Mouse (Mus musculus): ENCODE measurements around the gene Gfpt2. TPM values are rescaled to one million over a fixed set of nuclear protein-coding genes. Genes with fewer than 3 reads are reported as not detected.
A peak's percentile ranks its signal among the peaks of the same experiment; 100 is the strongest.

Gene Gfpt2
- polyA plus RNA-seq, 2 experiments = 24.8 to 27.4 TPM

DNA sequence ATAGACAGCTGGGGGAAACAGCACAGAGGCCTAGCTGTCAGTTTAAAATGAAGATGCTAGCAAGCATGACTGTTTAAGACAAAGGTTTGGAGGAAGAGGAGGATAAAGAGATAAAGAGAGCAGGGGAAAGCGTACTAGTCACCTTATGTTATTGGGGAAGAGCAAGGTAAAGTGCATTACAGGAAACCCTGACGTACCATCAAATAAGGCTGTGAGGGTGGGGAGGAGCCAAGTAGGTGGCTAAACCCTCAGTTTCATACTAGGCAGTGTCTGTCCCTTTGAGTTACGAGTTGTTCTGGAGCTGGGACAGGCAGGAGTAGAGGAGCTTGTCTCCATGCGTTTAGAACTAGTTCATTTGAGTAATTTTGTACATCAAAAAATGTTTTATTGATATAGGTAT is 67.2 kb downstream of the Gfpt2 start:
- ATAC-seq (ENCODE audit: low FRiP score, low read depth) (no peak), DNase-seq (ENCODE audit: low spot score) (no peak)
- TF ChIP-seq POLR2A (IDR thresholded peaks at IDR 0.05; ENCODE audit: borderline replicate concordance, extremely low read depth, insufficient read depth, insufficient read length) = no peak
- Histone ChIP-seq H3K4me2 (replicated peaks; ENCODE audit: low read depth, low read length, severe bottlenecking) (no peak overlapping the region), H3K27ac (replicated peaks; ENCODE audit: low read depth, low read length) (no peak overlapping the region), H3K9ac (ENCODE audit: low read depth, low read length, severe bottlenecking) (no peak overlapping the region), H3K9me3 (ENCODE audit: control insufficient read depth, low read length) (no peaks in the 10 kb centered on the region), H3K4me3 (replicated peaks; ENCODE audit: low read length) (no peak overlapping the region), H3K4me1 (ENCODE audit: control insufficient read depth, insufficient read depth, low read length) (no peaks in the 10 kb centered on the region), H3K36me3 (ENCODE audit: control insufficient read depth, insufficient read depth, low read length) (peaks cover 20% of the 10 kb centered on the region), H3K27me3 (ENCODE audit: control insufficient read depth, insufficient read depth, low read length) (no peaks in the 10 kb centered on the region)
- 84% methylated on average over 4 of the region's 4 CpGs for WGBS

GRCm38 (mm10) chr11:49863926-49864325 is 69.9 kb downstream of the Gfpt2 start:
- H3K4me1 ChIP-seq (ENCODE audit: control insufficient read depth, insufficient read depth, low read length) = no peaks in the 10 kb centered on the region
- no peak overlapping the region for H3K4me2 ChIP-seq (replicated peaks; ENCODE audit: low read depth, low read length, severe bottlenecking)
- H3K36me3 ChIP-seq (ENCODE audit: control insufficient read depth, insufficient read depth, low read length) = peaks cover 26% of the 10 kb centered on the region
- H3K4me3 ChIP-seq (replicated peaks; ENCODE audit: low read length) = no peak overlapping the region
- TF ChIP-seq POLR2A (IDR thresholded peaks at IDR 0.05; ENCODE audit: borderline replicate concordance, extremely low read depth, insufficient read depth, insufficient read length) = no peak
- no peak overlapping the region for H3K27ac ChIP-seq (replicated peaks; ENCODE audit: low read depth, low read length)
- no peaks in the 10 kb centered on the region for H3K27me3 ChIP-seq (ENCODE audit: control insufficient read depth, insufficient read depth, low read length)
- DNase-seq (ENCODE audit: low spot score) (no peak), ATAC-seq (ENCODE audit: low FRiP score, low read depth) (no peak)
- no peaks in the 10 kb centered on the region for H3K9me3 ChIP-seq (ENCODE audit: control insufficient read depth, low read length)
- no peak overlapping the region for H3K9ac ChIP-seq (ENCODE audit: low read depth, low read length, severe bottlenecking)

- H3K4me2 ChIP-seq (replicated peaks; ENCODE audit: low read depth, low read length, severe bottlenecking) = no peak overlapping the region
- H3K27ac ChIP-seq (replicated peaks; ENCODE audit: low read depth, low read length) = no peak overlapping the region
- ATAC-seq (ENCODE audit: low FRiP score, low read depth) = no peak
- H3K9me3 ChIP-seq (ENCODE audit: control insufficient read depth, low read length) = no peaks in the 10 kb centered on the region
- H3K27me3 ChIP-seq (ENCODE audit: control insufficient read depth, insufficient read depth, low read length) = no peaks in the 10 kb centered on the region
- no peak overlapping the region for H3K4me3 ChIP-seq (replicated peaks; ENCODE audit: low read length)
- peaks cover 37% of the 10 kb centered on the region for H3K36me3 ChIP-seq (ENCODE audit: control insufficient read depth, insufficient read depth, low read length)
- 81% methylated on average over 5 of the region's 5 CpGs for WGBS
- H3K9ac ChIP-seq (ENCODE audit: low read depth, low read length, severe bottlenecking) = no peak overlapping the region
- no peaks in the 10 kb centered on the region for H3K4me1 ChIP-seq (ENCODE audit: control insufficient read depth, insufficient read depth, low read length)
- no peak for DNase-seq (ENCODE audit: low spot score)
- no peak for TF ChIP-seq POLR2A (IDR thresholded peaks at IDR 0.05; ENCODE audit: borderline replicate concordance, extremely low read depth, insufficient read depth, insufficient read length)
Observed at GRCm38 (mm10) chr11:49867320-49867719, 73.3 kb downstream of the Gfpt2 start.

DNA sequence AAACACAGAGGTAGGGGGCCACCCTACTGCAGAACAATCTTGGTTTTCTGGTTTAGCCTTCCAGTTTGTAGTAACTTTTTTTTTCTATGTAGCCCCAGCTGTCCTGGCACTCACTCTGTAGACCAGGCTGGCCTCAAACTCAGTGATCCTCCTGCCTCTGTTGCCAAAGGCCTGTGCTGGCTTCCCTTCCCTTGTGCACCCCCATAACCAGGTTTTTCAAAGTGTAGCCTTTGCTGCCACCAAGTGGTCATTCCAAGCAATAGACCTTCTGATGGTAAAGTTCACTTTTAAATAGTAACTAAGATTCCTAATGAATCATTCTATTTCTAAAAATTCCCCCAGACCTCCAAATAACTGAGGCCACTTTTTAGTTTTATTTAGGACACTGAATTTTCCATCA is 75.8 kb downstream of the Gfpt2 start:
- H3K4me3 ChIP-seq (replicated peaks; ENCODE audit: low read length) = no peak overlapping the region
- H3K36me3 ChIP-seq (ENCODE audit: control insufficient read depth, insufficient read depth, low read length) = peaks cover 51% of the 10 kb centered on the region
- TF ChIP-seq POLR2A (IDR thresholded peaks at IDR 0.05; ENCODE audit: borderline replicate concordance, extremely low read depth, insufficient read depth, insufficient read length) = no peak
- peak; percentile 75 for DNase-seq (ENCODE audit: low spot score)
- H3K27me3 ChIP-seq (ENCODE audit: control insufficient read depth, insufficient read depth, low read length) = no peaks in the 10 kb centered on the region
- H3K9ac ChIP-seq (ENCODE audit: low read depth, low read length, severe bottlenecking) = no peak overlapping the region
- no peak overlapping the region for H3K4me2 ChIP-seq (replicated peaks; ENCODE audit: low read depth, low read length, severe bottlenecking)
- no peaks in the 10 kb centered on the region for H3K4me1 ChIP-seq (ENCODE audit: control insufficient read depth, insufficient read depth, low read length)
- ATAC-seq (ENCODE audit: low FRiP score, low read depth) = no peak
- no peaks in the 10 kb centered on the region for H3K9me3 ChIP-seq (ENCODE audit: control insufficient read depth, low read length)
- H3K27ac ChIP-seq (replicated peaks; ENCODE audit: low read depth, low read length) = no peak overlapping the region

DNA sequence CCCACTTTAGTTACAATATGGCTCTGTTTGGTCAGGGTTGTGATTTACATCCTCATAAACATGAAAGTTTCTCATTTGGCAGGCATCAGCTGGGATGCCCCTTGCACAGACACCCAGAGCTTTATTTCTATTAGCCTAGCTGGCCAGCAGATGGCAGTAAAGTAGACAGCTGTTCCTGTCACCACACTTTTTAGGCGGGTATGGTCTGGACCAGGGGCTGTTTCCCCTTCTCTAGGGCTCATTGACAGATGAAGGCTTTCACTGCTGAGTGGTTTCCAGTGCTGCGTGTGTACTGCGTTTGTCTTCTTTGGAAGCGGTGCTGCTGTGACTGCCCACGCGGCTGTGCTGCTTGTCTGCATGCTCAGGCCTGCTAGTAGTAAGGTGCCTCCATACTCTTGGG is 77.9 kb downstream of the Gfpt2 start:
- peak; percentile 47; the same call in 1 of the 2 replicates for ATAC-seq (ENCODE audit: low FRiP score, low read depth)

DNA sequence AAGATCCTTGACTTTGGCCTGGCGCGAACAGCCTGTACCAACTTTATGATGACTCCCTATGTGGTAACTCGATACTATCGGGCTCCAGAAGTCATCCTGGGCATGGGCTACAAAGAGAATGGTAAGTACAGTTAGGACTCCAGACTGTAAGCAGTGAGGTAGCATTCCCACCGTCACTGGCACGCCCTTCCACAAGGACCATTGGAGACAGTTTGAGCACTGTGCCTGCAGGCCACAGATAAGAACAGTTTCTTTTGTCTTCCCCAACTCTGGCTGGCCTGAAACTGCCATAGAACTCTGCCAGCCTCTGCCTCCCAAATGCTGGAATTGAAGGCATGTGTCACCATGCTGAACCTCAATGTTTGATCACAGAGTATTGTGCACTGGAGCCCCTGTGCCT is 78.8 kb downstream of the Gfpt2 start:
- no peaks in the 10 kb centered on the region for H3K27me3 ChIP-seq (ENCODE audit: control insufficient read depth, insufficient read depth, low read length)
- no peak for DNase-seq (ENCODE audit: low spot score)
- no peak overlapping the region for H3K27ac ChIP-seq (replicated peaks; ENCODE audit: low read depth, low read length)
- peaks cover 49% of the 10 kb centered on the region for H3K36me3 ChIP-seq (ENCODE audit: control insufficient read depth, insufficient read depth, low read length)
- no peak overlapping the region for H3K9ac ChIP-seq (ENCODE audit: low read depth, low read length, severe bottlenecking)
- no peaks in the 10 kb centered on the region for H3K9me3 ChIP-seq (ENCODE audit: control insufficient read depth, low read length)
- TF ChIP-seq POLR2A (IDR thresholded peaks at IDR 0.05; ENCODE audit: borderline replicate concordance, extremely low read depth, insufficient read depth, insufficient read length) = no peak
- no peak overlapping the region for H3K4me2 ChIP-seq (replicated peaks; ENCODE audit: low read depth, low read length, severe bottlenecking)
- no peak for ATAC-seq (ENCODE audit: low FRiP score, low read depth)
- 91% methylated on average over 6 of the region's 6 CpGs for WGBS
- H3K4me3 ChIP-seq (replicated peaks; ENCODE audit: low read length) = no peak overlapping the region
- no peaks in the 10 kb centered on the region for H3K4me1 ChIP-seq (ENCODE audit: control insufficient read depth, insufficient read depth, low read length)

More for the DNA sequence above, 77.9 kb downstream of the Gfpt2 start:
- H3K9ac ChIP-seq (ENCODE audit: low read depth, low read length, severe bottlenecking) = no peak overlapping the region
- WGBS = 57% methylated on average over 6 of the region's 6 CpGs
- peak; percentile 55 for DNase-seq (ENCODE audit: low spot score)
- H3K27me3 ChIP-seq (ENCODE audit: control insufficient read depth, insufficient read depth, low read length) = no peaks in the 10 kb centered on the region
- H3K4me2 ChIP-seq (replicated peaks; ENCODE audit: low read depth, low read length, severe bottlenecking) = no peak overlapping the region
- no peak overlapping the region for H3K27ac ChIP-seq (replicated peaks; ENCODE audit: low read depth, low read length)
- no peaks in the 10 kb centered on the region for H3K9me3 ChIP-seq (ENCODE audit: control insufficient read depth, low read length)
- peaks cover 53% of the 10 kb centered on the region for H3K36me3 ChIP-seq (ENCODE audit: control insufficient read depth, insufficient read depth, low read length)
- no peak overlapping the region for H3K4me3 ChIP-seq (replicated peaks; ENCODE audit: low read length)
- no peaks in the 10 kb centered on the region for H3K4me1 ChIP-seq (ENCODE audit: control insufficient read depth, insufficient read depth, low read length)
- TF ChIP-seq POLR2A (IDR thresholded peaks at IDR 0.05; ENCODE audit: borderline replicate concordance, extremely low read depth, insufficient read depth, insufficient read length) = no peak
